Mouse (Mus musculus) gastrocnemius, adult 18-20 months (tissue): ENCODE results near the gene Acsl1. TPM values are rescaled to one million over a fixed set of nuclear protein-coding genes. Genes with fewer than 3 reads are reported as not detected.
A peak's percentile ranks its signal among the peaks of the same experiment; 100 is the strongest.
"Not testable (repeated sequence)": the region's sequence is repeated elsewhere in the genome, so short reads cannot be mapped to it uniquely, and the experiment has no call there.

Experiments
- DNase-seq: peaks from one replicate; pipeline ENCODE4 v3.0.0; 2021; ENCODE audit warnings: low spot score
- total RNA-seq, 2 experiments: library from RNA; stranded (reverse); gene quantifications; 2 replicates each; pipeline ENCODE4 v1.2.3; 2021

Acsl1 gene
- total RNA-seq, 2 experiments from 2014 or later = 270 to 281 TPM

GRCm38 (mm10) chr8:46552441-46552765 is 81.6 kb downstream of the Acsl1 start:
- no peak for DNase-seq

GRCm38 (mm10) chr8:46559428-46559827 is 88.6 kb downstream of the Acsl1 start:
- no peak for DNase-seq

GRCm38 (mm10) chr8:46562333-46562732 is 91.5 kb downstream of the Acsl1 start:
- no peak for DNase-seq

DNA sequence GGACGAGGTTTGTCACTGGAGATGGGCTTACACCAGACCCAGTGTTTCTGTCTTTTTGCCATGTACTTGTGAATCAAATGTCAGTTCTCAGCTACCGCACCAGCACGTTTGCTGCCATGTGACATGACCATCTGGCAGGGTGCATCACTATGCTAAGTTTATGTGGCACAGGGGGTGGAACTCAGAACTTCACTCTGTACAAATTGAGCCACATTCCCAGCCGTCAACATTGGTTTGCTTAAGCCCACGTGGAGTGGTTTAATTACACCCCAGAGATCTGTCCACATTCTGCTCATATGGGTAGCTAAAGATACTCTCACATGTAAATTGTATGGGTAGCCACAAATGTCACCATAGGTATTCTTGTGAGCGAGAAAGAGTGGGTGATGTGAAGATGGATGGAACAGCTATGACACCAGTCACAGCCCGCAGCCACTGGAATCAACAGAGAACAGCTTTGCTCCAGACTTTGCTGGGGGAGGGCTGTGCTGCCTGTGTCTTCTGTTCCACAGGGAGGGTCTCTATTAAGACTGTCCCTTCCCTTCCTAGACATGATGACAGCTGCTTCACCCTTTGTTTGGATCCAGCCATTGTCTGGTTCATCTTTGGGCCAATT is 96.2 kb downstream of the Acsl1 start:
- DNase-seq = peak; percentile 60

DNA sequence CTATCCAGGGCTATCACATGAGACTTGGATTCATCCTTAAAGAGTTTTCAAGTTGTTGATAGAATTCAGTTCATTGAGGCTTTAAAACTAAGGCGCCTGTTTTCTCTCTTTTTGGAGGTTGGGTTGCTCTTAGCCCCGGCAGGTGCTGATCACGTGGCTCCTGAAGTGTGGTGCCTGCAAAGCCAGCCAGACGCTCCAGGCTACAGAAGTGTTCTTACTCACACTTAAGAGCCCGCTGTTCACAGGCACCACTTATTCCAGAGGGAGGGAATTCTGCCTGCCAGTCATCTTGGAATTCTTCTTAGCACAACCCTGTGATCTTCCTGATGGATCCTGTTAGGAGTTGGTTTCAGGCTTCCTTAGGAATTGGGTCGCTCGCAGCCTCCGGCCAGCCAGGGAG is 97.1 kb downstream of the Acsl1 start:
- no peak for DNase-seq

DNA sequence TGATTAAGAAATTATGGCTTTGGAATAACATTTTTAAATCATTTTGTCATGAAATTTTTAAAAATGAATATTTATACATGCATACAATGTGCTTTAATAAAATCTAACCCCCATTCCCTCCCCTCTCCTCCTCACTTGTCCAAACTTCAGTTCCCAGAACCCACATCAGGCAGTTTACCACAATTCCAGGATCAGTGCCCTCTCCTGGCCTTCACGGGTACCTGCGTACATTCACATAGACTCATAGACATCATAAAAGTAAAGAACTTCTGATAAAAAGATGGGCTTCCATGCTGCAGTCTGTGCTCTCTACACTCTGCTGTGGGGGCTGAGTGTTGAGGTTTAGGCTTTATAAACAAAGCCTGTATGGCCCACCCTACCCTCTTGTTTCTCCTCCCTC is 98.1 kb downstream of the Acsl1 start:
- no peak for DNase-seq

GRCm38 (mm10) chr8:46569659-46570441 is 99.0 kb downstream of the Acsl1 start:
- no peak for DNase-seq

DNA sequence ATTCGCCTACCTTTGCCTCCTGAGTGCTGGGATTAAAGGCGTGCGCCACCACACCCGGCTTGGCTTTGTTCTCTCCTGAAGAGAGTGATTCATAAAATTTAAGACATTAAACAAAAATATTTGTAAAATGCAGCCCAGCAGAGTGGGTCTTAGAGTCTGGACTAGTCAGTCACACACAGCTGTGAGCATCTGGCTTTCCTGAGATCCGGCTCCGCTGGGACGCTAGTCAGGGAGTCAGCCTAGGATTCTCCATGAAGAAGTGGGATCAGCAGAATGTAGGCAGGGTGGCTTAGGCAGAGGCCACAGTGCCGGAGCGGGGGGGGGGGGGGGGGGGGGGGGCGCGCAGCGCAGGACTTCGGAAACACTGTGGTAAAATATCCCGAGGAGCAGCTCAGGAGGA is 99.8 kb downstream of the Acsl1 start:
- DNase-seq = no peak

DNA sequence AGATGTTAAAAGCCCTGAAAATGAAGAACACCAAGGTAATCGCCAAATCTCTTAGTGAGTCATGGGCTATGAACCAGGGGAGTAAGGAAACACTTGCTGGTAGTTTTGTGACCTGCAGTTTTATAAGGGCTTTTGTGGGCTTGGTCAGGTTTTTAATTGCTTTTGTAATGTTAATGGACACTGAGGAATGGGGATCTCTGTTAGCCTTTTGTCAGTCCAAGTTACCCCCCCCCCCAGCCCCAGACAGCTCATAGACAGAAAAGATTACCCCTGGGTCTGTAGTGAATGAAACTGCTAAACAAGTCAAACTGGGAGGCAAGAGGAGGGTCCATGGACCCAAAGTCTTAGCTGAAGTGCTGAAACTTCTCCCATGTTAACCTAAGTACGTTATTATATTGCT is 102.6 kb downstream of the Acsl1 start:
- no peak for DNase-seq

DNA sequence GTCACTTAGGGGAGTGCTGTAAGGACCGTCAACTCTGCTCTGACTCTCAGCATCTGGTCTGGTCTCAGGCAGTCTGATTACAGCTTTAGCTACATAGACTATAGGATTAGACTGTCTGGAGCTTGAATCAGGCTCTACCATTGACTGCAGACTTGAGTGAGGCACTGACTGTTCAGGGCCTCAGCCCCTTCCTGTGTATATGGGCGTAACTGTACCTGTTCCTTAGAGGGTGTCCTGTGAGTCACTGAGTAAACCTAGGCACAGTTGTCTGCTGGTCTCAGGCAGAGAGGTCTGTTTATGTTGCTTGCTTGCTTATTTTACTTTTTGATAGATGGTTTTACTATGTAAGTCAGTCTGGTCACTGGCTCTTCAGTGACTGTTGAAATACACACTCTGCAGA is 103.1 kb downstream of the Acsl1 start:
- DNase-seq = no peak

- no peak for DNase-seq
These were observed 108.0 kb downstream of the Acsl1 start for GRCm38 (mm10) chr8:46578794-46579193.

GRCm38 (mm10) chr8:46584328-46584727 is 113.5 kb downstream of the Acsl1 start:
- not testable (repeated sequence) for DNase-seq

DNA sequence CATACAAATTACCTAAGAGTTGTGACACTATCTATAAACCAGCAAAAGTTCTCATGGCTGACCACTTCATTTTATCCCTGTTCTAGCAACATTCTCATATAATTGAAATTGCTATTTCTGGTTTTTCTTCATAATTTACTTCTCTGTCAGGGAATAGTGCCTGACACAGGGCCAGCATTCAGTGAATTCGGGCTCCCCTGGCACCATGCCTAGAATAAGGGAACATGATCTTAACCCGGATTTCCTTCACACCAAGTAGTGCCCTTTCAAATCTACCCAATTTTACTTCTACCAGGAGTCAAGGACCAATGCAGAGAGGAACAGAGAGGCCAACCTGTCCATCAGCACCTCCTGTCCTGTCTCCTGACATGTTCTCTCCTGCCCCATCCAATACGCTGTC is 114.7 kb downstream of the Acsl1 start:
- DNase-seq = no peak

Other genes with a start within 250 kb of the Acsl1 start
- 1 to 10 TPM; 1.1 to 1.4 TPM for gene Helt, start 176.4 kb upstream of the Acsl1 start, total RNA-seq
- not detected for gene Cenpu, start 81.0 kb downstream of the Acsl1 start, total RNA-seq
- gene Primpol, start 146.2 kb downstream of the Acsl1 start, total RNA-seq = 1 to 10 TPM; 1.4 to 1.6 TPM
- 1 to 10 TPM in 1 of 2 experiments, under 1 TPM in 1; 0.94 to 1.5 TPM for gene Casp3, start 146.3 kb downstream of the Acsl1 start, total RNA-seq